Mouse (Mus musculus): ENCODE data around the gene Asna1.

The Asna1 gene

GRCm38 (mm10) chr8:84990349-84990748 lies 34.7 kb downstream of the Asna1 start, which contains the start of gene Hook2:
Hook2 (plus strand) TSS chr8:84990603.
- DNase-seq (ENCODE audit: low read depth, low spot score) = peak; percentile 97

GRCm38 (mm10) chr8:84989810-84990209 lies 35.3 kb downstream of the Asna1 start:
- no peak for DNase-seq (ENCODE audit: low read depth, low spot score)

GRCm38 (mm10) chr8:84989311-84989731 lies 35.8 kb downstream of the Asna1 start:
- DNase-seq (ENCODE audit: low read depth, low spot score) = no peak

- no peak for DNase-seq (ENCODE audit: low read depth, low spot score)
Measured at GRCm38 (mm10) chr8:84987903-84988302, 37.2 kb downstream of the Asna1 start.

- no peak for DNase-seq (ENCODE audit: low read depth, low spot score)
Measured at GRCm38 (mm10) chr8:84987388-84987787, 37.7 kb downstream of the Asna1 start.

- DNase-seq (ENCODE audit: low read depth, low spot score) = no peak
Measured at GRCm38 (mm10) chr8:84986379-84986945, 38.6 kb downstream of the Asna1 start.

- DNase-seq (ENCODE audit: low read depth, low spot score) = peak; percentile 97
Measured at GRCm38 (mm10) chr8:84985684-84986378, 39.2 kb downstream of the Asna1 start.

GRCm38 (mm10) chr8:84985049-84985683 lies 39.9 kb downstream of the Asna1 start:
- no peak for DNase-seq (ENCODE audit: low read depth, low spot score)

- DNase-seq (ENCODE audit: low read depth, low spot score) = no peak
Measured at GRCm38 (mm10) chr8:84984294-84985048, 40.6 kb downstream of the Asna1 start.

GRCm38 (mm10) chr8:84982499-84983011 lies 42.5 kb downstream of the Asna1 start:
- DNase-seq (ENCODE audit: low read depth, low spot score) = no peak

- no peak for DNase-seq (ENCODE audit: low read depth, low spot score)
Measured at GRCm38 (mm10) chr8:84981644-84982498, 43.2 kb downstream of the Asna1 start.

GRCm38 (mm10) chr8:84980622-84981358 lies 44.3 kb downstream of the Asna1 start:
- no peak for DNase-seq (ENCODE audit: low read depth, low spot score)

- peak; percentile 97 for DNase-seq (ENCODE audit: low read depth, low spot score)
Measured at GRCm38 (mm10) chr8:84979599-84980421, 45.3 kb downstream of the Asna1 start.

- DNase-seq (ENCODE audit: low read depth, low spot score) = peak; percentile 94
Measured at GRCm38 (mm10) chr8:84978248-84978940, 46.7 kb downstream of the Asna1 start, which contains the start of gene Junb. Junb (minus strand) TSS chr8:84978718.

GRCm38 (mm10) chr8:84977435-84978247 lies 47.4 kb downstream of the Asna1 start:
- DNase-seq (ENCODE audit: low read depth, low spot score) = no peak

GRCm38 (mm10) chr8:84976763-84977434 lies 48.2 kb downstream of the Asna1 start:
- no peak for DNase-seq (ENCODE audit: low read depth, low spot score)

Measured in telencephalon, adult 2 months (tissue).